Mouse (Mus musculus) neural tube, embryonic 11.5 days (tissue): Measurements from ENCODE around the gene Rftn1. TPM values are rescaled to one million over a fixed set of nuclear protein-coding genes. Genes with fewer than 3 reads are reported as not detected.
"Not testable (repeated sequence)": the region's sequence is repeated elsewhere in the genome, so short reads cannot be mapped to it uniquely, and the experiment has no call there.

Source experiments
- ATAC-seq: fragments of 200-750 bp; cut with Nextera tagmentation; 2 replicates; pipeline ENCODE4 v1.8.0; 2017; ENCODE audit warnings: moderate number of reproducible peaks, mild to moderate bottlenecking, moderate TSS enrichment, moderate library complexity; ENCODE audit not compliant: insufficient read depth, low FRiP score, low TSS enrichment
- DNase-seq: peaks from one replicate; pipeline ENCODE4 v3.0.0-alpha.2; 2015; ENCODE audit warnings: low spot score
- H3K27ac ChIP-seq: fragments of 300-500 bp; sonication (generic); 2 replicates; pipeline ENCODE4 v1.5.1; 2014; ENCODE audit warnings: low read depth, mild to moderate bottlenecking, low read length
- H3K27me3 ChIP-seq: fragments of 300-500 bp; sonication (generic); 2 replicates; pipeline ENCODE4 v1.6.1; 2014; ENCODE audit warnings: mild to moderate bottlenecking, low read length, mixed read lengths; ENCODE audit not compliant: control insufficient read depth, insufficient read depth
- H3K36me3 ChIP-seq: fragments of 300-500 bp; sonication (generic); 2 replicates; pipeline ENCODE4 v1.6.1; 2014; ENCODE audit warnings: mild to moderate bottlenecking, low read length, moderate library complexity, mixed read lengths; ENCODE audit not compliant: control insufficient read depth, insufficient read depth
- H3K4me1 ChIP-seq: fragments of 300-500 bp; sonication (generic); 2 replicates; pipeline ENCODE4 v1.6.1; 2014; ENCODE audit warnings: low read length, mixed read lengths; ENCODE audit not compliant: control insufficient read depth, insufficient read depth
- H3K4me2 ChIP-seq: fragments of 300-500 bp; sonication (generic); 2 replicates; pipeline ENCODE4 v1.6.1; 2014; ENCODE audit warnings: low read depth, mild to moderate bottlenecking, moderate library complexity
- H3K4me3 ChIP-seq: fragments of 300-500 bp; sonication (generic); 2 replicates; pipeline ENCODE4 v1.5.1; 2014; ENCODE audit warnings: low read depth, low read length
- H3K9ac ChIP-seq: fragments of 300-500 bp; sonication (generic); 2 replicates; pipeline ENCODE4 v1.6.1; 2014; ENCODE audit warnings: mild to moderate bottlenecking, low read length
- H3K9me3 ChIP-seq: fragments of 300-500 bp; sonication (generic); 2 replicates; pipeline ENCODE4 v1.6.1; 2016; ENCODE audit warnings: low read length; ENCODE audit not compliant: control insufficient read depth
- WGBS: fragments of 180-500 bp; shearing (Covaris S2); extraction: QIAGEN DNeasy Blood & Tissue Kit; methylation state at CpG from one replicate; pipeline ENCODE4 v1.1.7; 2014; 5-methylcytosine and 5-hydroxymethylcytosine counted together
- polyA plus RNA-seq: library from polyadenylated mRNA; unstranded; fragments of >200 nt; fragmentation: Nextera tagmentation; extraction: Ambion mirVana; gene quantifications from 2 replicates; pipeline ENCODE4 v1.2.1, GENCODE M21; 2014

Gene Rftn1
- polyA plus RNA-seq, 1 experiment from 2014 or later, result 6.9 TPM

- no peaks in the 10 kb centered on the region for H3K36me3 ChIP-seq
- no peaks in the 10 kb centered on the region for H3K9me3 ChIP-seq
- no peak overlapping the region for H3K27ac ChIP-seq
- DNase-seq (no peak), ATAC-seq (no peak)
- H3K4me1 ChIP-seq, result no peaks in the 10 kb centered on the region
- H3K9ac ChIP-seq, result no peak overlapping the region
- H3K27me3 ChIP-seq, result no peaks in the 10 kb centered on the region
- WGBS, result 91% methylated on average over 4 of the region's 4 CpGs
- H3K4me3 ChIP-seq, result no peak overlapping the region
- no peak overlapping the region for H3K4me2 ChIP-seq
Measured at GRCm38 (mm10) chr17:50120098-50120497, 70.4 kb downstream of the Rftn1 start.

- DNase-seq (no peak), ATAC-seq (no peak)
- 94% methylated on average over 7 of the region's 7 CpGs for WGBS
- no peaks in the 10 kb centered on the region for H3K36me3 ChIP-seq
- no peaks in the 10 kb centered on the region for H3K9me3 ChIP-seq
- H3K9ac ChIP-seq, result no peak overlapping the region
- H3K27ac ChIP-seq, result no peak overlapping the region
- no peak overlapping the region for H3K4me3 ChIP-seq
- H3K4me1 ChIP-seq, result no peaks in the 10 kb centered on the region
- no peaks in the 10 kb centered on the region for H3K27me3 ChIP-seq
- H3K4me2 ChIP-seq, result no peak overlapping the region
Measured at GRCm38 (mm10) chr17:50117461-50117860, 73.0 kb downstream of the Rftn1 start.

GRCm38 (mm10) chr17:50116980-50117379 lies 73.5 kb downstream of the Rftn1 start:
- H3K4me2 ChIP-seq, result no peak overlapping the region
- 86% methylated on average over 3 of the region's 3 CpGs for WGBS
- ATAC-seq (no peak), DNase-seq (no peak)
- H3K27me3 ChIP-seq, result no peaks in the 10 kb centered on the region
- H3K9ac ChIP-seq, result no peak overlapping the region
- H3K4me1 ChIP-seq, result no peaks in the 10 kb centered on the region
- no peak overlapping the region for H3K27ac ChIP-seq
- no peaks in the 10 kb centered on the region for H3K36me3 ChIP-seq
- no peaks in the 10 kb centered on the region for H3K9me3 ChIP-seq
- H3K4me3 ChIP-seq, result no peak overlapping the region

GRCm38 (mm10) chr17:50116401-50116800 lies 74.1 kb downstream of the Rftn1 start:
- not testable (repeated sequence) for H3K4me1 ChIP-seq, H3K27me3 ChIP-seq, H3K27ac ChIP-seq, H3K4me3 ChIP-seq, H3K4me2 ChIP-seq, ATAC-seq, H3K36me3 ChIP-seq, DNase-seq, H3K9ac ChIP-seq, H3K9me3 ChIP-seq
- 93% methylated on average over 1 of the region's 1 CpGs for WGBS

GRCm38 (mm10) chr17:50115716-50116115 lies 74.8 kb downstream of the Rftn1 start:
- H3K9me3 ChIP-seq, H3K4me2 ChIP-seq, ATAC-seq, H3K27ac ChIP-seq, H3K4me3 ChIP-seq, H3K27me3 ChIP-seq, DNase-seq, H3K4me1 ChIP-seq, H3K36me3 ChIP-seq, H3K9ac ChIP-seq: not testable (repeated sequence)
- 97% methylated on average over 3 of the region's 3 CpGs for WGBS

- H3K4me2 ChIP-seq, result no peak overlapping the region
- ATAC-seq (no peak), DNase-seq (no peak)
- H3K9me3 ChIP-seq, result no peaks in the 10 kb centered on the region
- no peaks in the 10 kb centered on the region for H3K4me1 ChIP-seq
- H3K27ac ChIP-seq, result no peak overlapping the region
- H3K36me3 ChIP-seq, result no peaks in the 10 kb centered on the region
- H3K4me3 ChIP-seq, result no peak overlapping the region
- H3K9ac ChIP-seq, result no peak overlapping the region
- H3K27me3 ChIP-seq, result no peaks in the 10 kb centered on the region
- 87% methylated on average over 8 of the region's 8 CpGs for WGBS
Measured at GRCm38 (mm10) chr17:50114659-50115058, 75.8 kb downstream of the Rftn1 start.

- Histone ChIP-seq H3K9ac (no peak overlapping the region), H3K27ac (no peak overlapping the region), H3K9me3 (no peaks in the 10 kb centered on the region), H3K36me3 (no peaks in the 10 kb centered on the region), H3K27me3 (no peaks in the 10 kb centered on the region), H3K4me3 (no peak overlapping the region), H3K4me2 (no peak overlapping the region), H3K4me1 (no peaks in the 10 kb centered on the region)
- 83% methylated on average over 14 of the region's 14 CpGs for WGBS
- no peak for DNase-seq
- no peak for ATAC-seq
Measured at GRCm38 (mm10) chr17:50110650-50111415, 79.6 kb downstream of the Rftn1 start.

GRCm38 (mm10) chr17:50106811-50107210 lies 83.7 kb downstream of the Rftn1 start:
- no peak overlapping the region for H3K27ac ChIP-seq
- no peaks in the 10 kb centered on the region for H3K36me3 ChIP-seq
- no peak overlapping the region for H3K4me3 ChIP-seq
- no peak overlapping the region for H3K9ac ChIP-seq
- no peaks in the 10 kb centered on the region for H3K27me3 ChIP-seq
- DNase-seq (no peak), ATAC-seq (no peak)
- no peaks in the 10 kb centered on the region for H3K9me3 ChIP-seq
- H3K4me1 ChIP-seq, result no peaks in the 10 kb centered on the region
- 94% methylated on average over 10 of the region's 10 CpGs for WGBS
- no peak overlapping the region for H3K4me2 ChIP-seq

- Histone ChIP-seq H3K27ac (no peak overlapping the region), H3K4me1 (no peaks in the 10 kb centered on the region), H3K4me2 (no peak overlapping the region), H3K4me3 (no peak overlapping the region), H3K9me3 (no peaks in the 10 kb centered on the region), H3K27me3 (no peaks in the 10 kb centered on the region), H3K36me3 (no peaks in the 10 kb centered on the region), H3K9ac (no peak overlapping the region)
- no peak for ATAC-seq
- 83% methylated on average over 3 of the region's 3 CpGs for WGBS
- DNase-seq, result no peak
Measured at GRCm38 (mm10) chr17:50104131-50104530, 86.3 kb downstream of the Rftn1 start.
